Mouse (Mus musculus): ENCODE data around the gene Synj2. TPM values are rescaled to one million over a fixed set of nuclear protein-coding genes. Genes with fewer than 3 reads are reported as not detected.

Gene Synj2
- total and polyA plus RNA-seq, 3 experiments = 1.2 to 2.5 TPM; not detected in 1

DNA sequence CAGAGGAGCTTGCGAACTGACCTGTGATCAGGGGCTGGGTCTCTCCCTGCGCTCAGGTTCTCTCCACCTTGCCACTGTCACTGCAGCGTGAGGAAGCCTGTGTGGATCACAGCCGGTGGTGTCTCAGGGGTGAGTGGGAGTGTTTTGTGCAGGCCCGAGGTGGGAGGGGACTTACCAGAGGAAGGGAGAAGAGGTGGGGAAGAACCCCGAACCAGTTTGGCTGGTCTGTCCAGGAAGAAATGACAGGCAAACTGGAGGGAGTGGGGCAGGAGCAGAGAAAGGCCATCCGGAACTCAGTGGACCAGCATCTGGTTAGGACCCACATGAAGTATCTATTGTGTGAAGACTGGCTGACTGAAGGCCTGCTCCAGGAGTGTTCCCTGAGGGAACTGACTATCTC, 18.0 kb downstream of the Synj2 start:
- Histone ChIP-seq H3K9ac (ENCODE audit: control insufficient read depth, low read depth, low read length, poor library complexity, severe bottlenecking) (no peak overlapping the region), H3K27ac (ENCODE audit: control insufficient read depth, low read depth, low read length) (no peak overlapping the region), H3K79me2 (ENCODE audit: control insufficient read depth, insufficient read depth, low read length, poor library complexity) (no peaks in the 10 kb centered on the region), H3K4me1 (ENCODE audit: control insufficient read depth in 1 of 2, insufficient read depth in 2 of 2, low read length in 2 of 2) (no peaks in the 10 kb centered on the region), H3K27me3 (ENCODE audit: control insufficient read depth in 1 of 2, insufficient read depth in 2 of 2, low read length in 2 of 2) (no peaks in the 10 kb centered on the region), H3K4me3 (ENCODE audit: control insufficient read depth in 1 of 2, insufficient read depth in 1 of 2, low read depth in 2 of 2, low read length in 2 of 2) (no peak overlapping the region), H3K36me3 (ENCODE audit: control insufficient read depth in 1 of 2, insufficient read depth in 2 of 2, low read length in 2 of 2) (no peaks in the 10 kb centered on the region), H3K9me3 (replicated peaks; ENCODE audit: insufficient read depth, low read length) (no peaks in the 10 kb centered on the region)
- DNase-seq (ENCODE audit: low read depth, low spot score) = no peak
- TF ChIP-seq EP300 (IDR thresholded peaks at IDR 0.05; ENCODE audit: low read depth in 1 of 2, low read length in 2 of 2) (no peak), USF2 (IDR thresholded peaks at IDR 0.05; ENCODE audit: borderline replicate concordance in 1 of 2, insufficient read depth in 1 of 2, low read depth in 1 of 2, low read length in 2 of 2) (no peak), GATA1 (IDR thresholded peaks at IDR 0.05; ENCODE audit: low read depth, low read length) (no peak), KAT2A (conservative IDR thresholded peaks at IDR 0.05; ENCODE audit: low read depth, low read length) (no peak)

DNA sequence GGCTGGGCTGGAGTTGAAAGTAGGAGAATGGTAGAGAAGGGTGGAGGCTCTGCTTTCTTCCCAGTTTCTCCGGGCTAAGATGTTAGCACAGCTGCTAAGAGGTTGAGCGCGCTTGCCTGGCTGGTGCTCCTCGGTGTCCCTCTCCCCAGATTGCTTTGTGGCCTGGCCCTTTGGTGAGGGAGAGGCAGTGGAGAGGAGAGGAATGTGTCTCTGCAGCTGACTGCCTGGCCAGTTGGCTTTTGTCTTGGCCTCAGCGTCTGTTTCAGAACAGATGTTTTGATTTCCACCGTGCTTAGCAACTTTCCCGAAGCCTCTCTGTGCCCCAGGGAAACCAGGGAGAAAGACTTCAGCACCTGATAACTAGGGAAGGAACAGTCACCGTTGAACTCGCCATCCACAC, 18.7 kb downstream of the Synj2 start:
- Histone ChIP-seq H3K9ac (ENCODE audit: control insufficient read depth, low read depth, low read length, poor library complexity, severe bottlenecking) (no peak overlapping the region), H3K27ac (ENCODE audit: control insufficient read depth, low read depth, low read length) (no peak overlapping the region), H3K4me1 (ENCODE audit: control insufficient read depth in 1 of 2, insufficient read depth in 2 of 2, low read length in 2 of 2) (no peaks in the 10 kb centered on the region), H3K9me3 (replicated peaks; ENCODE audit: insufficient read depth, low read length) (no peaks in the 10 kb centered on the region), H3K27me3 (ENCODE audit: control insufficient read depth in 1 of 2, insufficient read depth in 2 of 2, low read length in 2 of 2) (no peaks in the 10 kb centered on the region), H3K4me3 (ENCODE audit: control insufficient read depth in 1 of 2, insufficient read depth in 1 of 2, low read depth in 2 of 2, low read length in 2 of 2) (no peak overlapping the region), H3K79me2 (ENCODE audit: control insufficient read depth, insufficient read depth, low read length, poor library complexity) (no peaks in the 10 kb centered on the region), H3K36me3 (ENCODE audit: control insufficient read depth in 1 of 2, insufficient read depth in 2 of 2, low read length in 2 of 2) (no peaks in the 10 kb centered on the region)
- no peak for DNase-seq (ENCODE audit: low read depth, low spot score)
- TF ChIP-seq USF1 (IDR thresholded peaks at IDR 0.05; ENCODE audit: low read depth, low read length) (no peak), JUND (IDR thresholded peaks at IDR 0.05; ENCODE audit: low read depth, low read length) (no peak), USF2 (IDR thresholded peaks at IDR 0.05; ENCODE audit: borderline replicate concordance in 1 of 2, insufficient read depth in 1 of 2, low read depth in 1 of 2, low read length in 2 of 2) (no peak)

DNA sequence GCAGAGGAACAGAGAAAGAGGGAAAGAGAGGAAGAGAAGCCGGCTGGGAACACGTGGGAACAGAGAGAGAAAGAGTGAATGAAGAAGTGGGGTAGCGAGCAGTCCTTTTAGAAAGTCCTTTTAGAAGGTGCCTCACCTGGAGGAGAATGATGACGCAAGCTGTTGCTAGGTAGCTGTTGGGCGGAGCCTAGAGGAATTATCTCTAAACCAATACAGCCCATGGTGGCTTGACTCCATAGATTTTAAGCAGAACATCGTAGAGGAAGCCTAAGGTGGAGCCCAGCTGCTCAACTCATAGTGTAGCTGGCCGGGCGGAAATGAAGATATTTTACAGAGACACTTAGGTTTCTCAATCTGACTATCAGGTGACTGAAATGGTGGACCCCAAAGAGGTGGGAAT, 22.7 kb downstream of the Synj2 start:
- Histone ChIP-seq H3K27me3 (ENCODE audit: control insufficient read depth in 1 of 2, insufficient read depth in 2 of 2, low read length in 2 of 2) (no peaks in the 10 kb centered on the region), H3K36me3 (ENCODE audit: control insufficient read depth in 1 of 2, insufficient read depth in 2 of 2, low read length in 2 of 2) (no peaks in the 10 kb centered on the region), H3K9me3 (replicated peaks; ENCODE audit: insufficient read depth, low read length) (no peaks in the 10 kb centered on the region), H3K9ac (ENCODE audit: control insufficient read depth, low read depth, low read length, poor library complexity, severe bottlenecking) (no peak overlapping the region), H3K27ac (ENCODE audit: control insufficient read depth, low read depth, low read length) (no peak overlapping the region), H3K4me3 (ENCODE audit: control insufficient read depth in 1 of 2, insufficient read depth in 1 of 2, low read depth in 2 of 2, low read length in 2 of 2) (no peak overlapping the region), H3K4me1 (ENCODE audit: control insufficient read depth in 1 of 2, insufficient read depth in 2 of 2, low read length in 2 of 2) (no peaks in the 10 kb centered on the region), H3K79me2 (ENCODE audit: control insufficient read depth, insufficient read depth, low read length, poor library complexity) (no peaks in the 10 kb centered on the region)
- DNase-seq (ENCODE audit: low read depth, low spot score) = no peak
- TF ChIP-seq E2F4 (IDR thresholded peaks at IDR 0.05; ENCODE audit: borderline replicate concordance, low read depth, low read length) = no peak
- TF ChIP-seq MXI1 (IDR thresholded peaks at IDR 0.05; ENCODE audit: low read depth, low read length) = no peak
- no peak for TF ChIP-seq GATA1 (IDR thresholded peaks at IDR 0.05; ENCODE audit: low read depth, low read length)
- TF ChIP-seq ZNF384 (IDR thresholded peaks at IDR 0.05; ENCODE audit: low read depth, low read length) = no peak
- no peak for TF ChIP-seq POLR2AphosphoS2 (IDR thresholded peaks at IDR 0.05; ENCODE audit: low read length)
- no peak for TF ChIP-seq MYC (IDR thresholded peaks at IDR 0.05; ENCODE audit: low read depth, low read length)
- TF ChIP-seq ZC3H11A (IDR thresholded peaks at IDR 0.05; ENCODE audit: low read depth, low read length) = no peak
- TF ChIP-seq RAD21 (IDR thresholded peaks at IDR 0.05; ENCODE audit: low read depth, low read length) = no peak
- no peak for TF ChIP-seq USF1 (IDR thresholded peaks at IDR 0.05; ENCODE audit: low read depth, low read length)
- no peak for TF ChIP-seq CHD1 (IDR thresholded peaks at IDR 0.05; ENCODE audit: low read depth, low read length)
- TF ChIP-seq GABPA (IDR thresholded peaks at IDR 0.05; ENCODE audit: low read depth, low read length) = no peak
